ENCODE assay signal across 10 mouse cellular contexts in genomic region chr11:112238960-112239884, GRCm38 (mm10).
A peak's percentile ranks its signal among the peaks of the same experiment; 100 is the strongest.
DNase-seq lines count a peak whose midpoint lies in the region; ATAC-seq and TF ChIP-seq lines count a peak whose summit lies in the region.
"Had no signal": no experiment of that assay in that cellular context is flagged by ENCODE, and none has a peak within 500 bp of the region (broad histone marks: within the 10 kb centered on the region; RNA-seq: fewer than 3 reads in every experiment).

No protein-coding gene starts in this region.

- H3K27me3 ChIP-seq in embryonic facial prominence, embryonic 11.5 days (ENCODE audit: control insufficient read depth, insufficient read depth, low read length), result no peaks in the 10 kb centered on the region
- H3K27me3 ChIP-seq in kidney, postnatal 0 days (ENCODE audit: insufficient read depth, low read length), result no peaks in the 10 kb centered on the region
- no peaks in the 10 kb centered on the region for H3K27me3 ChIP-seq in stomach, embryonic 15.5 days (replicated peaks)
- no peaks in the 10 kb centered on the region for H3K27me3 ChIP-seq in midbrain, postnatal 0 days (ENCODE audit: insufficient read depth, low read length)

- 33% methylated on average over 19 of the region's 19 CpGs for WGBS in embryonic facial prominence, embryonic 11.5 days
- 23% methylated on average over 19 of the region's 19 CpGs for whole genome bisulfite sequencing in kidney, postnatal 0 days
- 45% methylated on average over 19 of the region's 19 CpGs for WGBS in stomach, embryonic 15.5 days
- WGBS in midbrain, postnatal 0 days, result 84% methylated on average over 19 of the region's 19 CpGs

- no peak for ATAC-seq in embryonic facial prominence, embryonic 11.5 days (replicated peaks; ENCODE audit: insufficient number of reproducible peaks, low FRiP score, low TSS enrichment, low read depth)
- no peak for ATAC-seq in kidney, postnatal 0 days (replicated peaks; ENCODE audit: low FRiP score, low read depth)
- ATAC-seq in stomach, embryonic 15.5 days (ENCODE audit: insufficient read depth, low FRiP score, low read depth), result no peak
- no peak for ATAC-seq in midbrain, postnatal 0 days (ENCODE audit: low FRiP score)
- ATAC-seq: CD4-positive, CD25-positive, alpha-beta regulatory T cell, adult 4 months had no signal

- peak overlapping the region; percentile 13; the same call in 1 of the 2 replicates for H3K4me2 ChIP-seq in embryonic facial prominence, embryonic 11.5 days (ENCODE audit: low read depth, low read length)
- peak overlapping the region; percentile 46 for H3K4me2 ChIP-seq in kidney, postnatal 0 days (ENCODE audit: low read length)
- peak overlapping the region; percentile 19; the same call in 1 of the 2 replicates for H3K4me2 ChIP-seq in stomach, embryonic 15.5 days
- H3K4me2 ChIP-seq in midbrain, postnatal 0 days (ENCODE audit: low read depth, low read length, poor library complexity, severe bottlenecking), result no peak overlapping the region

- H3K27ac ChIP-seq in embryonic facial prominence, embryonic 11.5 days (replicated peaks; ENCODE audit: low read depth, low read length), result no peak overlapping the region
- H3K27ac ChIP-seq in kidney, postnatal 0 days, result no peak overlapping the region
- H3K27ac ChIP-seq in stomach, embryonic 15.5 days, result no peak overlapping the region; the same call in 1 of the 2 replicates
- no peak overlapping the region for H3K27ac ChIP-seq in midbrain, postnatal 0 days (ENCODE audit: low read depth, low read length)

- DNase-seq in kidney, adult 11 months, result peak; percentile 3
- DNase-seq in kidney, adult 18-20 months, result no peak
- peak; percentile 71 for DNase-seq in embryonic facial prominence, embryonic 11.5 days (ENCODE audit: low spot score)
- DNase-seq in kidney, postnatal 0 days (ENCODE audit: low spot score), result peak; percentile 65
- no peak for DNase-seq in midbrain, postnatal 0 days (ENCODE audit: low spot score)
- no peak for DNase-seq in right cerebral cortex, adult 2 months (ENCODE audit: low spot score in 2 of 2)
- DNase-seq: heart, postnatal 14 days; lung, postnatal 14 days had no signal

- no peaks in the 10 kb centered on the region for H3K36me3 ChIP-seq in embryonic facial prominence, embryonic 11.5 days (replicated peaks; ENCODE audit: control insufficient read depth, insufficient read depth, low read depth, low read length)
- no peaks in the 10 kb centered on the region for H3K36me3 ChIP-seq in kidney, postnatal 0 days (ENCODE audit: insufficient read depth, low read length)
- H3K36me3 ChIP-seq in stomach, embryonic 15.5 days, result no peaks in the 10 kb centered on the region
- H3K36me3 ChIP-seq in midbrain, postnatal 0 days (ENCODE audit: insufficient read depth, low read length), result no peaks in the 10 kb centered on the region

- H3K4me3 ChIP-seq in embryonic facial prominence, embryonic 11.5 days (ENCODE audit: low read depth, low read length), result no peak overlapping the region
- 0 out of 2 replicates have a peak overlapping the region, but pooled peaks have one; percentile 4 for H3K4me3 ChIP-seq in kidney, postnatal 0 days (replicated peaks; ENCODE audit: low read depth, low read length)
- H3K4me3 ChIP-seq in stomach, embryonic 15.5 days (replicated peaks), result no peak overlapping the region
- H3K4me3 ChIP-seq in midbrain, postnatal 0 days (ENCODE audit: low read depth, low read length), result no peak overlapping the region

- no peaks in the 10 kb centered on the region for H3K9me3 ChIP-seq in embryonic facial prominence, embryonic 11.5 days (replicated peaks; ENCODE audit: control insufficient read depth, low read length)
- H3K9me3 ChIP-seq in kidney, postnatal 0 days (replicated peaks; ENCODE audit: low read length), result no peaks in the 10 kb centered on the region
- H3K9me3 ChIP-seq in stomach, embryonic 15.5 days, result no peaks in the 10 kb centered on the region
- no peaks in the 10 kb centered on the region for H3K9me3 ChIP-seq in midbrain, postnatal 0 days (ENCODE audit: low read length)

- H3K4me1 ChIP-seq in embryonic facial prominence, embryonic 11.5 days (ENCODE audit: control insufficient read depth, insufficient read depth, low read length), result no peaks in the 10 kb centered on the region; the same call in 1 of the 2 replicates
- H3K4me1 ChIP-seq in kidney, postnatal 0 days (replicated peaks; ENCODE audit: insufficient read depth, low read length), result 0 out of 2 replicates have a peak, but pooled peaks cover 4% of the 10 kb centered on the region
- no peaks in the 10 kb centered on the region for H3K4me1 ChIP-seq in stomach, embryonic 15.5 days
- no peaks in the 10 kb centered on the region for H3K4me1 ChIP-seq in midbrain, postnatal 0 days (ENCODE audit: insufficient read depth, low read length)

- TF ChIP-seq CTCF in kidney, postnatal 0 days (IDR thresholded peaks at IDR 0.05; ENCODE audit: low read depth), result no peak
- TF ChIP-seq CTCF in midbrain, postnatal 0 days (IDR thresholded peaks at IDR 0.05), result no peak

- no peak overlapping the region for H3K9ac ChIP-seq in embryonic facial prominence, embryonic 11.5 days (replicated peaks; ENCODE audit: low read length)
- H3K9ac ChIP-seq in kidney, postnatal 0 days (ENCODE audit: low read depth, low read length), result no peak overlapping the region
- H3K9ac ChIP-seq in stomach, embryonic 15.5 days, result no peak overlapping the region
- H3K9ac ChIP-seq in midbrain, postnatal 0 days (replicated peaks; ENCODE audit: low read length, poor library complexity, severe bottlenecking), result no peak overlapping the region

Comparison
In these comparisons a context has a peak if more than half of its experiments do, and no peak if none do; other contexts are left out.
1. DNase-seq: peak in kidney, adult 11 months (single experiment), embryonic facial prominence, embryonic 11.5 days (single experiment) and kidney, postnatal 0 days (single experiment); none in kidney, adult 18-20 months (single experiment), midbrain, postnatal 0 days (single experiment) and right cerebral cortex, adult 2 months (0 of 2).